Mouse (Mus musculus) mesoderm, embryonic 11.5 days (tissue): ENCODE data around the gene Yeats4.
A peak's percentile ranks its signal among the peaks of the same experiment; 100 is the strongest.

Source experiments
- DNase-seq: peaks from one replicate; pipeline ENCODE4 v3.0.0-alpha.2; 2012; ENCODE audit warnings: low read depth, low spot score

Yeats4 gene

DNA sequence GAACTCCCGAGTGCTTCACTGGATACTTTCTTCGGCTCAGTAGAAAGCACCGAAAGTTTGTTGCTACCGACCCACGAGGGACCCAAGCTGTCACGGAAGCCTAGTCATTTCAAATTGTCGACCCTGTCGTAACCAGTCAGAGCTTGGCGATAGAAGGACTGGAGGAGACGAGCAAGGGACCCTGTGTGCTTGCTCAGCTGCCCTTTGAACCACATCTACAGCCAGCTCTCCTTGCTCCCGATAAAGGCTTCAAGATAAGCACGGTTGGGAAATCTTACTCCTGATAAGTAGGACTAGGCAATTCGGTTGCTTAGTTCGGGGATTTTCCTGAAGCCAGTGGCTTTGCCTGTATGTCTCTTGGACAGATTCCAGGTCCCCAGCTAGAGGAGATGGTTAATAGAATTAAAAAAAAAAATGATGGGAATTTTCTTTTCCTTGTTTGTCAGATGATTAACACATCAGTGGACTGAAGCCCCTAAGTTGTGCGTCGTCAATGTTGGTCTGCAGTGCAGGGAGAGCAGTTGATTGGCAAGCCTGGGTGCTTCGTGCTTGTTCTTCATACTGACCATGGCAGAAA is 21.2 kb downstream of the Yeats4 start:
- no peak for DNase-seq

GRCm38 (mm10) chr10:117199701-117200100 is 24.6 kb downstream of the Yeats4 start:
- peak; percentile 30 for DNase-seq

GRCm38 (mm10) chr10:117196696-117197095 is 27.6 kb downstream of the Yeats4 start:
- DNase-seq = no peak

DNA sequence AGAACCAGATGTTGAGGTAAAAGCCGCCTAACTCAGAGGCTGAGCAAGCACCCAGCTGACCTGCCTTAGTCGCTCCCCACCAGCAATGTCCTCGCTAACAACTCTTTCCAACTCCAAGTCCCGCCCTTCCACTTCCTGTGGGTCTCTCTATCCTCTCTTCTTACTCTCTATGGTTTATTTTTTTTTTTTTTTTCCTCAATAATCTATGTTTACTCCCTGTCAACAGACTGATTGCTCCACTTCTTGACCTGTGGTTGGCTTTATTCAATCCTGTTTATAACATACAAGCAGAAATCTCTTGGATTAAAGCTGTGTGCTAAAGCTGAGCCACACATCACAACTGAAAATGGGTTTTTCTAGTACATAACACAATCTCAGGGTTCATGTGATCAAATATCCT is 28.6 kb downstream of the Yeats4 start:
- DNase-seq = no peak

- DNase-seq = no peak
These were observed 29.3 kb downstream of the Yeats4 start for GRCm38 (mm10) chr10:117195005-117195404.

GRCm38 (mm10) chr10:117193364-117193763 is 30.9 kb downstream of the Yeats4 start:
- DNase-seq = no peak

DNA sequence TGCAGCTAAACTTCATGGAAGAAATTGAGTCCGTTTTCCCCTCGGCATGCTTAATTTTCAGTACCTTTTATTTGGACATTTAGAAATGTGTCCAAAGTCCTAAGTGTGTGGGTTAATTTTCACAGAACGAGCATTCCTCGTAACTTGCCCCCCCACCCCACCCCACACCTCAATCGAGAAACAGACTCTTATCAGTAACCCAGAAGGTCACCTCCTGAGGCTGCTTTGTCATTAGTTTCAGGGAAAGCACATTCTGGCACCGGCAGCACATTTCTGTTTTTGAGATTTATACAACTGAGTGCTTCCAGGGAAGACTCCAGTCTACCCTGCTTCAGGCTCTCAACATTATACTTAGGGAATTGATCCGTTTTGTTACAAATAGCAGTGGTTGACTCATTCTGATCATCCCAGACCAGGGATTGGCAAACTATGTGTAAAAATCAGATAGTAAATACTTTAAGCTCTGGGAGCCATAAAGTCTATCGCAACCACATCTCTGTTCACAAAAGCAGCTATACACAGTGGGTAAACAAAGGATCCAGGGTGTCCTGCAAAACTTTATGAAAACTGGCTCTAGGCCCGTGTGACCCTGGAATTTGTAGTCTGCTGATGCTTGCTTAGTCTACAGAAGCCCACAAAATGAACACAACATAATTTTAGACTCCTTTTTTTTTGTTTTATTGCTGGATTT is 38.8 kb downstream of the Yeats4 start:
- DNase-seq = no peak

GRCm38 (mm10) chr10:117181098-117181497 is 43.2 kb downstream of the Yeats4 start:
- DNase-seq = no peak

DNA sequence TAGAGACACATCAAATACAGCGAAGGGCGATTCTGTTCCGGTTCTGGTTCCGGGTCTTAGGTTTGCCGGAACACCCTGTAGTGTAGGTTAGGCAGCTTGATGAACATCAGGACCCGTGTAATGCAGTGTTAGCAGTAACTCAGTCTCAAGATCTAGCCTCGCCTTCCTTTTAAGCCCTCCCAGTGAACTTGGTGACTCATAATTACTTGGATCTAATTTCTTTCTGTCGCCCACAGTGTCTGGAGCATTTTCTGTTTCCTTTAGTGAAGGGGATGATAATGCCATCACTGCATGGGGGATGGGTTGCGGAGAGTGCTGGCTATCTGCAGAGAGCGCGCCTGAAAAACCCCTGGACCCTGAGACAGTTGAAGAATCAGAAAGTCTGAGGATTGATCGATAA is 49.7 kb downstream of the Yeats4 start:
- no peak for DNase-seq

GRCm38 (mm10) chr10:117173566-117174438 is 50.5 kb downstream of the Yeats4 start:
- DNase-seq = no peak

GRCm38 (mm10) chr10:117173111-117173510 is 51.2 kb downstream of the Yeats4 start:
- DNase-seq = no peak

DNA sequence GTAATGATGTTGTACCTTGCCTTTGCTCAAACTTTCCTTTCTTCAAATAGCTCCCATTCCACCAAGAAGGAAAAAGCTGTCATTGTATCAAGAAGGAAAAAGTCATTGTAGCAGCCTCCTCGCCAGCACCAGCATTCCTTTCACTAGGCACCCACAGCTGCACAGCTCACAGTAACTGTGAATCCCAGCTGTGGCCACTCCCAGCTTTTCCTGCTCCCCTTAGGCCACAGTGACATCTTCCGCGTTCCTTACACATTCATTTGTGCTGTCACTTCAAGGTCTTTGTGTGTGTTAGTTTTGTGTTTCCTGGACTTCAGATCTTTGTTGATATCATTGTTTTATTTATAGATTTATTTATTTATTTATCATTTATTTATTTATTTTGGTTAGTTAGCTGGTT is 52.2 kb downstream of the Yeats4 start:
- no peak for DNase-seq

GRCm38 (mm10) chr10:117166785-117167425 is 57.4 kb downstream of the Yeats4 start:
- DNase-seq = no peak
